Mouse (Mus musculus) erythroblast, embryonic 14.5 days (primary cell): ENCODE data around the gene Aldh8a1.

Experiments used
- GATA1 ChIP-seq: IDR thresholded peaks from 2 replicates; pipeline ENCODE4 v1.6.1; 2012; ENCODE audit warnings: low read length, inconsistent platforms, mixed read lengths
- TAL1 ChIP-seq: IDR thresholded peaks from 3 replicates; pipeline ENCODE4 v1.6.1; 2012; ENCODE audit warnings: low read length, inconsistent platforms, mixed read lengths

GRCm38 (mm10) chr10:21378196-21378944, 1.3 kb downstream of the Aldh8a1 start:
- TF ChIP-seq TAL1: no peak
- TF ChIP-seq GATA1: no peak
